Mouse (Mus musculus): ENCODE data around the gene Fam84a. TPM values are rescaled to one million over a fixed set of nuclear protein-coding genes. Genes with fewer than 3 reads are reported as not detected.

Gene Fam84a
- polyA plus RNA-seq (2015; fragmentation: Nextera tagmentation; extraction: Ambion mirVana), result 75.9 and 76.0 TPM in 2 replicates

DNA sequence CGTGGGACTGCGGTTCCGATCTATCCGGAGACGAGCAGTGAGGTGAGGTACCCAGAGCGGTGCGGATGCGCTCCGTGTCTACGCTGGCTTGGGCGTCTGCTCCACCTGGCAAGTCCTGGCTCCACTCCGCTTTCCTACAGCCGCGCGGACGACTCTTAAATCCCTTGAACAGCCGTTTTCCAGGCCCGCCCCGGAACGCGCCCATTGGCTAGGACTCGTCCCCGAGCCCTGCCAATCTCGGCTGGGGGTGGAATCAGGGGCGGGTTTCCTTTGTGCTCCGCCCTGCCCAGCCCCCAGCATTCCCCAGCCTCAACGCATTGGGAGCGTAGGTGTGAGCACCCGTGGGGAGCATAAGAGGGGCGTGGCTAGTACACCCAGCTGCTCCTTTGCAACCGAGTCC lies at the start of gene Fam84a:
Gene Fam84a, minus strand, starts transcription at position 134 of the 400 bp plus-strand sequence.
- WGBS, result under 1% methylated on average over 31 of the region's 31 CpGs
- Histone ChIP-seq H3K4me1 (replicated peaks) (peaks cover 35% of the 10 kb centered on the region), H3K9ac (peak within 1 kb of the TSS; percentile 83), H3K36me3 (peaks cover 2% of the 10 kb centered on the region; the same call in 1 of the 2 replicates), H3K9me3 (no peaks in the 10 kb centered on the region), H3K27ac (peak within 1 kb of the TSS; percentile 84), H3K27me3 (peaks cover 10% of the 10 kb centered on the region; the same call in 1 of the 2 replicates), H3K4me3 (peak within 1 kb of the TSS; percentile 70), H3K4me2 (peak within 1 kb of the TSS; percentile 89)
- peak; percentile 98 for ATAC-seq (ENCODE audit: low FRiP score)

DNA sequence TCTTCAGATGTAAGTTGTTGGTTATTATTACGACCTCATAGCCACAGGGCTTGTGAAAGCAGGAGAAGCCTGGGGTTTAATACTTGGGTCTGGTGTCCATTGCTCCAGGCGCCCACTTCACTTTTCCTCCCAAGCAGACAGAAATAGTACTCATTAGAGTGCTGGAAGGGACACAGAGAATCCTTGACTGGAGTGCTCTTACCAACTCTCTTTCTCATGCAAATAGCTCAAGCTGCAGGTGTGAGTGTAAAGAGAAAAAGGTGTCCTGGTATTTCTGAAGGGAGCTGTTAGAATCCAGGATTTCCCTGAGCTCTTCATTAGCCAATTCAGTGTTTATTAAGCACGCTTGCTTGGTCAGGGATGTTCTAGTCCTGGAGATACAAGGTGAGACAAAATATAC lies 43.6 kb upstream of the Fam84a start:
- Histone ChIP-seq H3K27me3 (no peaks in the 10 kb centered on the region), H3K9ac (no peak overlapping the region), H3K36me3 (no peaks in the 10 kb centered on the region), H3K9me3 (no peaks in the 10 kb centered on the region), H3K27ac (no peak overlapping the region), H3K4me1 (replicated peaks) (no peaks in the 10 kb centered on the region), H3K4me3 (no peak overlapping the region), H3K4me2 (no peak overlapping the region)
- no peak for ATAC-seq (ENCODE audit: low FRiP score)
- whole genome bisulfite sequencing, result 82% methylated on average over 3 of the region's 3 CpGs

DNA sequence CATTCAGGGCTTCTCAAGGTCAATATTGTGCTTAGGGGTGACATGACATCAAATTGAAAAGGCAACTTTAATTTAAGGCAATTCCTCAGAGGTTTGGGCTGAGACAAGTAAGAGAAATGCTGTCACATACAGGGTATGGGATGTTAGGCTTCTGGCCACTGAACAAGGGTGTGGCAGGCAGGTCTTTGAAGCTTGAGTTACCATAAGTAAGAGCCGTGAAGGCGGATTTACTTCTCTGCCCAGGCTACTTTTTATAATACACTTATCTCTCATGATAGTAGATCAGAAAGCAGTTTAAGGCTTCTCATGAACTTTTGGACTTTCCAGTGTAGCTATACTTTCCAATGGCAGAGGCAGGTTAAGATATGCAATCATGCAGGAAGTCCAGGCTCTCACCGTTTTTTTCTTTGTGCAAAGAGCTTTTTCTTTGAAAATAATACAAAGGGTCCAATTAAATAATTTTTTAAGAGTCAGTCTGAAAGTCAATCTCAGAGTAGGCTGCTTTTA lies 34.9 kb upstream of the Fam84a start:
- ATAC-seq (ENCODE audit: low FRiP score), result no peak
- no peak overlapping the region for H3K27ac ChIP-seq
- WGBS, result 90% methylated on average over 3 of the region's 3 CpGs

DNA sequence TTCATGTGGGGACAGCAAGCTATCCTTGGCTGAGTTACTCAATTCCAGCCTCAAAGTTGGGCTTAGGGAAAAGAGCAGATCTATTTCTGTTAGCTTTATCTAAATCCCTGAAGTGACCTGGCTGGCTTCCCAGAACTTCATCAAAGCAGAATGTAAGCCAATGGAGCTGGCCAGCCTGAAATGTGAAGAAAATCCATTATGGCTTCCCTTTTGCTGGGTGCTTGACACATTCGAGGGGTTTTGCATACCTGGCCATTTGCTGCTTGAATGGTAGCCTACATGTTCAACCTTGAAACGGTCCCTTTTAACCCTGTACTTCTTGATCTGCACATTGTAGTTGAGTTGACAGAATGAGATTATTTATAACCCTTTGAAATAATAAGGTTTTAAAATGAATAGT lies 13.9 kb upstream of the Fam84a start:
- no peak overlapping the region for H3K4me2 ChIP-seq
- no peak overlapping the region for H3K4me3 ChIP-seq
- H3K27ac ChIP-seq, result no peak overlapping the region
- H3K9me3 ChIP-seq, result no peaks in the 10 kb centered on the region
- no peaks in the 10 kb centered on the region for H3K27me3 ChIP-seq
- ATAC-seq (ENCODE audit: low FRiP score), result no peak
- no peaks in the 10 kb centered on the region for H3K4me1 ChIP-seq (replicated peaks)
- 83% methylated on average over 2 of the region's 2 CpGs for WGBS
- H3K36me3 ChIP-seq, result no peaks in the 10 kb centered on the region
- H3K9ac ChIP-seq, result no peak overlapping the region

More for the DNA sequence above, 34.9 kb upstream of the Fam84a start:
- Histone ChIP-seq H3K27me3 (no peaks in the 10 kb centered on the region), H3K4me2 (no peak overlapping the region), H3K9me3 (no peaks in the 10 kb centered on the region), H3K4me3 (no peak overlapping the region), H3K9ac (no peak overlapping the region), H3K4me1 (replicated peaks) (no peaks in the 10 kb centered on the region), H3K36me3 (no peaks in the 10 kb centered on the region)

DNA sequence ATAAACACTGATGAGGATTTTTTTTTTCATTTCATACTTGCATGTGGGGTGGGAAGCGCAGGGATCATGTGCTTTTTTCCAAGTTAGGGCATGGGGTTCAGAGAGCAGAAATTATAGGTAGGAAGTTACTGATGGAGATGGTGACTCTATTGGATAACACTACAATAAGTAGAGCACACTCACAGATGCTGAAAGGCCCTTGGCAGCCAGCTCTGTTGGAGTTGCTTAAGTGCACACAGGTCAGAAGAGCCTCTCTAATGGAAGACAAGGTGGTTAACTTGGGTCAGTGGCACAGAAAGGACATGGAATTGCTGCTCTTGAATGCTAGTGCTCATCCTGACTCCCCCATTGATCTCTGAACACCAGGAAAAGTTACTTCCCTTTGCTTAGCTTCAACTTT lies 13.1 kb upstream of the Fam84a start:
- Histone ChIP-seq H3K9ac (no peak overlapping the region), H3K4me1 (replicated peaks) (no peaks in the 10 kb centered on the region), H3K4me2 (no peak overlapping the region), H3K27ac (no peak overlapping the region), H3K9me3 (no peaks in the 10 kb centered on the region), H3K36me3 (no peaks in the 10 kb centered on the region), H3K4me3 (no peak overlapping the region), H3K27me3 (no peaks in the 10 kb centered on the region)
- no peak for ATAC-seq (ENCODE audit: low FRiP score)
- 98% methylated on average over 1 of the region's 1 CpGs for WGBS

DNA sequence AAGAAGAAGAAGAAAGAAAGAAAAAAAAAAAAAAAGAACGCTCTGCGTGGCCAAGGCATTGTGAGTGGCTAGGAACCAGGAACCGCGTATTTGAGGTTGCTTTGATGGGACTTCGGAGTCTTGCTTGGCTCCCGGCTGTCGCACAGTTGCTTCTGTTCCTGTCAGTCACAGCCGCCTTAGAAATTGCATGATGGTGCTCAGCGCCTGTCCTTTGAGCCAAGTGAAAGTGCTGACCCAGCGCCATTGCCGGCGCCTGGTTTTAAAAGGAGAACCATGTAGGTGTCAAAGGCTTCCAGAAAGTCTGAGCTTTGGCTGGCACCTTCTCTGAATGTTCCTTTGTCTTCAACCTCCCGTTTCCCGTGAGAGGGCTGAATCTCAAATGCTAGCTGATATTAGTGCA lies 572 bp upstream of the Fam84a start:
- Histone ChIP-seq H3K9ac (peak overlapping the region; percentile 58), H3K36me3 (peaks cover under 1% of the 10 kb centered on the region; the same call in 1 of the 2 replicates), H3K4me1 (replicated peaks) (peaks cover 31% of the 10 kb centered on the region), H3K4me2 (peak overlapping the region; percentile 89), H3K4me3 (peak overlapping the region; percentile 70), H3K27ac (peak overlapping the region; percentile 74), H3K27me3 (peaks cover 10% of the 10 kb centered on the region; the same call in 1 of the 2 replicates), H3K9me3 (no peaks in the 10 kb centered on the region)
- ATAC-seq (ENCODE audit: low FRiP score), result peak; percentile 55
- WGBS, result under 1% methylated on average over 14 of the region's 14 CpGs

DNA sequence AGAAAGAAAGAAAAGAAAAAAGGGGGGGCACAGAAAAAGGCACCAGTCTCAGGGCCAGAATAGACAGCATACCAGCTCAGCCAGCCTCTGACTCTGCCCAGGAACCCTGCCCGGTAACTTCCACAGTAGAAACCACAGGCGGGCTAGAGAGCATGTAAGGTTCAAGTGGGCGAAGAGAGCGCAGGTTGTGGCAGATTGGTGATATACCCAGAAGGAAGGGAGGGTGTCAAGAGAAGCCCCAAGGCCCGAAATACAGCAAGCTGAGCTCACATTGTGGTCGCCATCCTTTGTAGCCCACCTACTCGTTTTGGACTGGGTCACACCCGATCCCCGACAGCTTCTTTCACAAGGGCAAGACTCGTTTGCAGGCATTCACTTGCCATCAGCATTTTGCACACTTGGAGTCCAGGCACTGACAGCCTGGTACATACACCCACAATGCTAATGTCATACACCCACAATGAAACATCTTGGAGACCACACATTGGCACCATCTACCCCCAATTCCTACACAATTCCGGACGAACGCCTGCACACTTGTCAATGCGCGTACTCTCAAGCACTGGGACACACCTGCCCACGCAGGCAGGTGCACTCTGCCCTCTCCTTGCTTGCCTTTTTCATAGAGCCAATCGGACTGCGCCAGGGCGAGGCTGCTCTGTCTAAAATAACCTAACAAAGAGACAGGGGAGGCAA lies 770 bp downstream of the Fam84a start:
- Histone ChIP-seq H3K9me3 (no peaks in the 10 kb centered on the region), H3K27me3 (peaks cover 10% of the 10 kb centered on the region; the same call in 1 of the 2 replicates), H3K4me3 (peak overlapping the region; percentile 70), H3K36me3 (peaks cover 2% of the 10 kb centered on the region; the same call in 1 of the 2 replicates), H3K9ac (peak overlapping the region; percentile 83), H3K27ac (peak overlapping the region; percentile 84), H3K4me1 (replicated peaks) (peaks cover 35% of the 10 kb centered on the region), H3K4me2 (peak overlapping the region; percentile 89)
- peak; percentile 48 for ATAC-seq (ENCODE audit: low FRiP score)
- 2% methylated on average over 19 of the region's 19 CpGs for WGBS

DNA sequence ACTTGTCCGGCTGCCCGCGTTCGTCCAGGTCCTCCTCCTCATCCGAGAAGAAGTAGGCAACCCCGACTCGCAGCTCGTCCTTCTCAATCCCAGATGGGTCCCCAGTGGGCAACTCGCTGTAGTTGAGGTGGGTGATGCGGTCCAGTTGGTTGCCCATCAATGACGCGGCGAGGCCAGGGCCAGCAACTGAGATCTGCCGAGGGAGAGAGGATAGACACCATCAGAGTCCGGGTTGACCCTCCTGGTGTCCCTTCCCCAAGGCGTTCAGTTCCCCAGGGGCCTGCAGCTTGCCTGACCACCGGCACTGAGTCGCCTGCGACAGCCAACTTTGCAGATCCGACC lies 1.3 kb downstream of the Fam84a start:
- WGBS, result under 1% methylated on average over 20 of the region's 20 CpGs
- Histone ChIP-seq H3K27me3 (peaks cover 10% of the 10 kb centered on the region; the same call in 1 of the 2 replicates), H3K9me3 (no peaks in the 10 kb centered on the region), H3K9ac (peak overlapping the region; percentile 83), H3K4me3 (peak overlapping the region; percentile 70), H3K4me2 (peak overlapping the region; percentile 89), H3K4me1 (replicated peaks) (peaks cover 35% of the 10 kb centered on the region), H3K27ac (peak overlapping the region; percentile 84), H3K36me3 (peaks cover 2% of the 10 kb centered on the region; the same call in 1 of the 2 replicates)
- ATAC-seq (ENCODE audit: low FRiP score), result no peak

DNA sequence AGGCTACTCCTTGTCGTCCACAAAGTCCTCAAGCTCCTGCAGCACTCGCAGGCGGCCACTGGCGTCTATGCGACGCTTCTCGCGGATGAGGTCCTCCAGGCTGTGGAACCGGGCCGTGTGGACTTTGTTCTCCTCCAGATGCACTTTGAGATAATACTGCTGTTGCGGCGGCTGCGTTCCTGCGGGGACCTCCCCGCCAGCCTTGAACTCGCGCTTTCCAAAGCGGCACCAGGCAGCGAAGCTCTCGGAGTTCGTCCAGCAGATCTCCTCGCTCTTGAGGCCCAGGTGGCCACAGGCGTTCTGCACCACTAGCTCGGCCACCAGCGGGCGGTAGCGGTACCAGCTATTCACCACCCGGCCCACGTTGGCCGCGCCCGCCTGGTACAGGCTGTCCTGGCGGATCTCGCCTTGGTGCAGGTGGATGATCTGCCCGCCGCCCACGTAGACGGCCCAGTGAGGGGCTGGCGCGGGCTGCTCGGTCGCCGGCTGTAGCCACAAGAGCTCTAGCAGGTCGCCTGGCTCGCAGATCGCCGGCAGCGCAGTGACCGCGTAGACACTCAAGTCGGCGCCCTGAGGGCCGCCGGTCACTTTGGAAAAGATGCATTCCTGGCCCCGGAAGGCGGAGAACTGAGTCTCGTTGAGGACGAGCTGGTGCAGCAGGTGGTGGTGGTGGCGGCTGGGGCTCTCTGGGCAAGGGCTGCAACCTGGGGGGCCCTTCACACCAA lies 1.8 kb downstream of the Fam84a start:
- peak; percentile 18; the same call in 1 of the 2 replicates for ATAC-seq (ENCODE audit: low FRiP score)
- under 1% methylated on average over 59 of the region's 59 CpGs for WGBS
- H3K27ac ChIP-seq, result peak overlapping the region; percentile 84

DNA sequence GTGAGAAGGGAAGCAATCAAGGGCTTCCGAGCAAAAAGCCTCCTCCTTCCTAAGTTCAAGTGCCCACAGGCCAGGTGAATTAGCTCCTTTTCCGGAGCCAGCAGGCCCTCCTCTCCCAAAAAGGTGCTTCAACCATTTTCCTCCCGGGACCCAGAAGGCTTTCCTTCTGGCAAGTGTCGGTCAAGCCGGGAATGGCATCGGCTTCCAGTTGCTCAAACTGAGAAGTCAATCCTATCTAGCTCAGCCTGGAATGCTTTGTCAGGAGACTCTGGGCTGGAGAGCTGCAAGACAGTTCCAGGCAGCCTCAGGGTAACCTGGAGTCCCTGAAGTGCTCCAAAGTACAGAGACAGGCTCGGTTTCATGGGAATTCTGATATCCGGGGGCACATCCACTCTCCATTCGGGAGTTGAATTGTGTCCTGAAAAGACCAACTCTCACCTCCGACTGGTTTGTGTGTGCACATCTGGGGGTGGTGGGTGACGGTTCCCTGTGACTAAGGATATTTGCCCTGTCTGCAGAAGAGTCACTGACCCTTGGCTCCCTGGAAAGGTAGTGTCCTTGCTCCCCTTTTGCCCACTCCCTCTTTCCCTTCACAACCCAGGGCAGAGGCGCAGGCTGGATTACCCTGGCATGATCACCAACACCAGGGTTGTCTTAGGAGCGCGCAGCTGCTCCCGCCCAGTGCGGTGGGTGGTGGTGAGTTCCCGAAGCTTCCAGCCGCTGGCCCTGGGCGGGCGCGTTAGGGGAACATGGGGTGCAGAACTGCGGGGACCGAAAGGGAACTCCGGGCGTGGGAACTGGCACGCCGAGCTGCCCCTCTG lies 2.6 kb downstream of the Fam84a start:
- peaks cover 2% of the 10 kb centered on the region; the same call in 1 of the 2 replicates for H3K36me3 ChIP-seq

More for the DNA sequence above, 1.8 kb downstream of the Fam84a start:
- H3K36me3 ChIP-seq, result peaks cover 2% of the 10 kb centered on the region; the same call in 1 of the 2 replicates
- H3K4me3 ChIP-seq, result peak overlapping the region; percentile 70
- H3K9me3 ChIP-seq, result no peaks in the 10 kb centered on the region
- peak overlapping the region; percentile 89 for H3K4me2 ChIP-seq
- H3K9ac ChIP-seq, result peak overlapping the region; percentile 83
- peaks cover 10% of the 10 kb centered on the region; the same call in 1 of the 2 replicates for H3K27me3 ChIP-seq
- peaks cover 35% of the 10 kb centered on the region for H3K4me1 ChIP-seq (replicated peaks)

DNA sequence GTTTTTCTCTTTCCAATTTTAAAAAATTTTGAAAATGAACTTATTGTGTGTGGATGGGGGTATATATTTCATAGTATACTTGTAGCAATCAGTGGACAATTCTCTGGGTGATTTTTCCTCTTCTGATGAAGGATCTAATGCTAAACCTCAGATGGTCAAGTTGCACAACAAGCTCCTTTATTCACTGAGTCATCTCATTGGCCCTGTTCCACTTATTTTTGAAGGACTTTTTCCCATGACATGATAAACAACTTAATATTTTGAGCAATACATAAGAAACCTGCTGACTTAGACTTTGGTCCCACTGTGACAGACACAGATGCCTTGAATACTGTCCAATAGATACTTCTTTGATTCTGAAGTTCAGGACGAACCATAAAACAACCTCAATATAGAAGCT lies 14.8 kb downstream of the Fam84a start:
- WGBS, result 80% methylated on average over 1 of the region's 1 CpGs
- no peak for ATAC-seq (ENCODE audit: low FRiP score)
- no peak overlapping the region for H3K4me3 ChIP-seq

More for the DNA sequence above, 2.6 kb downstream of the Fam84a start:
- no peak for ATAC-seq (ENCODE audit: low FRiP score)
- Histone ChIP-seq H3K27me3 (peaks cover 10% of the 10 kb centered on the region; the same call in 1 of the 2 replicates), H3K9ac (peak overlapping the region; percentile 83), H3K27ac (peak overlapping the region; percentile 84), H3K4me1 (replicated peaks) (peaks cover 35% of the 10 kb centered on the region), H3K4me3 (peak overlapping the region; percentile 70), H3K9me3 (no peaks in the 10 kb centered on the region), H3K4me2 (peak overlapping the region; percentile 89)
- 12% methylated on average over 27 of the region's 27 CpGs for WGBS

More for the DNA sequence above, 14.8 kb downstream of the Fam84a start:
- Histone ChIP-seq H3K9ac (no peak overlapping the region), H3K27ac (no peak overlapping the region), H3K27me3 (no peaks in the 10 kb centered on the region), H3K4me1 (replicated peaks) (no peaks in the 10 kb centered on the region), H3K4me2 (no peak overlapping the region), H3K36me3 (no peaks in the 10 kb centered on the region), H3K9me3 (no peaks in the 10 kb centered on the region)

Data from hindbrain, embryonic 13.5 days (tissue).